Mouse (Mus musculus): ENCODE results near the gene Sco1.
"Not testable (repeated sequence)": the region's sequence is repeated elsewhere in the genome, so short reads cannot be mapped to it uniquely, and the experiment has no call there.

Sco1 gene

GRCm38 (mm10) chr11:67085489-67085888 lies 33.0 kb downstream of the Sco1 start:
- peak; percentile 43 to 77 for DNase-seq (ENCODE audit: low spot score in 2 of 2)

GRCm38 (mm10) chr11:67086467-67087164 lies 34.1 kb downstream of the Sco1 start:
- DNase-seq (ENCODE audit: low spot score in 2 of 2) = no peak

DNA sequence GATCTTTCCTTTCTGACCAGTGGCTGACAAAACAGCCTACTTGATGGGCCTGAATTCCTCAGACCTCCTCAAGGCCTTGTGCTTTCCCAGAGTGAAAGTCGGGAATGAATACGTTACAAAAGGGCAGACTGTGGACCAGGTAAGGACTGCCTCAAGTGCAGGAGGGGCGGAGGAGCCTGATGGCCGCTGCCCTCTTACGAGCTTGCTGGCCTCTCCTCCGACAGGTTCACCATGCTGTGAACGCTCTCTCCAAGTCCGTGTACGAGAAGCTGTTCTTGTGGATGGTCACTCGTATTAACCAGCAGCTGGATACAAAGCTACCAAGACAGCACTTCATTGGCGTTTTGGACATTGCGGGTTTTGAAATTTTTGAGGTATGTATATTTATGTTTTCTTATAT lies 34.8 kb downstream of the Sco1 start:
- no peak for DNase-seq (ENCODE audit: low spot score in 2 of 2)

DNA sequence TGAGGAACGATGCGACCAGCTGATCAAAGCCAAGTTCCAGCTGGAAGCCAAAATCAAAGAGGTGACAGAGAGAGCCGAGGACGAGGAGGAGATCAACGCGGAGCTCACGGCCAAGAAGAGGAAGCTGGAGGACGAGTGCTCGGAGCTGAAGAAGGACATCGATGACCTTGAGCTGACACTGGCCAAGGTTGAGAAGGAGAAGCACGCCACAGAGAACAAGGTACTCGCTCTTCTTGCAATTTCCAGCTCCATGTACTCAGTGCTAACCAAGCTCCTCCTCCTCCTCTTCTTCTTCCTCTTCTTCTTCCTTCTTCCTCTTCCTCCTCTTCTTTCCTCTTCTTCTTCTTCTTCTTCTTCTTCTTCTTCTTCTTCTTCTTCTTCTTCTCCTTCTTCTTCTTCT lies 39.9 kb downstream of the Sco1 start:
- not testable (repeated sequence) for DNase-seq (ENCODE audit: low spot score in 2 of 2)

GRCm38 (mm10) chr11:67093201-67093600 lies 40.7 kb downstream of the Sco1 start:
- DNase-seq (ENCODE audit: low spot score in 2 of 2) = no peak

- no peak for DNase-seq (ENCODE audit: low spot score in 2 of 2)
Measured at GRCm38 (mm10) chr11:67093652-67094051, 41.2 kb downstream of the Sco1 start.

DNA sequence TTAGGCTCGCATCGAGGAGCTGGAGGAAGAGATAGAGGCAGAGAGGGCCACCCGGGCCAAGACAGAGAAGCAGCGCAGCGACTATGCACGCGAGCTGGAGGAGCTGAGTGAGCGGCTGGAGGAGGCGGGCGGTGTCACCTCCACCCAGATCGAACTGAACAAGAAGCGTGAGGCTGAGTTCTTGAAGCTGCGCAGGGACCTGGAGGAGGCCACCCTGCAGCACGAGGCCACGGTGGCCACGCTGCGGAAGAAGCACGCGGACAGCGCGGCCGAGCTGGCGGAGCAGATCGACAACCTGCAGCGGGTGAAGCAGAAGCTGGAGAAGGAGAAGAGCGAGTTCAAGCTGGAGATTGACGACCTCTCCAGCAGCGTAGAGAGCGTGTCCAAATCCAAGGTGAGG lies 42.0 kb downstream of the Sco1 start:
- no peak for DNase-seq (ENCODE audit: low spot score in 2 of 2)

DNA sequence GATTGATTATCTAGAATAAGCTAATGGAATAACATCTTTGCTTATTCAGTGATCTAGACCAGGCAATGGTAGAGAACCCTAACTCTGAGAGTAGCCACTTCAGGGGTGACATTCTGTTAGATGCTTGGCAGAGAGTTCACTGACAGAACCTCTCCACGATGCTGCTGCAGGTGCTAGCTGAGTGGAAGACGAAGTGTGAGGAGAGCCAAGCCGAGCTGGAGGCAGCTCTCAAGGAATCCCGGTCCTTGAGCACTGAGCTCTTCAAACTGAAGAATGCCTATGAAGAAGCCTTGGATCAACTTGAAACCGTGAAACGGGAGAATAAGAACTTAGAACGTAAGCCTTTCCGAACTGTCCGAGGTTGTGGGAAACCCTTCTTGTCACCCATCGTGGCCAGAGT lies 45.2 kb downstream of the Sco1 start:
- no peak for DNase-seq (ENCODE audit: low spot score in 2 of 2)

DNA sequence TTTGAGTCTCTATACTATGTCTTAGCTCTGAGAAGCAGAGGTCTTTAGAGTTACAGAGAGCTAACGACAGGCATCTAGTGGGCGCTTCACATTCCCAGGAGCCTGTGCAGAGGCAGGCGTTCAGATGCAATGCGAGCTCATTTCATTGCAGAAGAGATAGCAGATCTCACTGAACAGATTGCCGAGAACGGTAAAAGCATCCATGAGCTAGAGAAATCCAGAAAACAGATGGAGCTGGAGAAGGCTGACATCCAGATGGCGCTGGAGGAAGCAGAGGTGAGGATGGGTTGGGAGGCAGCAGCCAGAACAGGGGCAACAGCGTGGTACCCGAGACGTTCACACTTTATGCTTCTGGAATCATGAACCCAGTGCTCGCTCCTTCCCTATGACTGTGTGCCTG lies 46.0 kb downstream of the Sco1 start:
- no peak for DNase-seq (ENCODE audit: low spot score in 2 of 2)

GRCm38 (mm10) chr11:67099241-67099640 lies 46.8 kb downstream of the Sco1 start:
- no peak for DNase-seq (ENCODE audit: low spot score in 2 of 2)

DNA sequence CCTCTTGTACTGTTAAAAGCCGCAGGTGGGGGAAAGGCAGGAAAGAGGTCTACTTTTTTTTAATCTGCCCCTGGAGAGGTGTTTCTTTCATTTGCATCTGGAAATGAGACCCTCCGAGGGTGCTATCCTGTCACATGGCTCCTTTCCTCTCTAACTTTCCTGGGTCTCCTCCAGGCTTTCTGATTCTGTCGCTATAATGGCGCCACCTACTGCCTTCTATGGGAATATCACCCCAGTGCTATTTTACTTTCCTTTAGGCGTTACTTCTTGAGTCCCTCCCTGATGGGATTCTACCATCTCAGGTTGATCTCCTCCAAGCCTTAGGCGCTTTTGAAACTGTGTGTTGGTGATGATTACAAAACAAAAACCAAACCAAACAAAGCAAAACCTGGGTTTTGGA lies 47.7 kb downstream of the Sco1 start:
- DNase-seq (ENCODE audit: low spot score in 2 of 2) = no peak

DNA sequence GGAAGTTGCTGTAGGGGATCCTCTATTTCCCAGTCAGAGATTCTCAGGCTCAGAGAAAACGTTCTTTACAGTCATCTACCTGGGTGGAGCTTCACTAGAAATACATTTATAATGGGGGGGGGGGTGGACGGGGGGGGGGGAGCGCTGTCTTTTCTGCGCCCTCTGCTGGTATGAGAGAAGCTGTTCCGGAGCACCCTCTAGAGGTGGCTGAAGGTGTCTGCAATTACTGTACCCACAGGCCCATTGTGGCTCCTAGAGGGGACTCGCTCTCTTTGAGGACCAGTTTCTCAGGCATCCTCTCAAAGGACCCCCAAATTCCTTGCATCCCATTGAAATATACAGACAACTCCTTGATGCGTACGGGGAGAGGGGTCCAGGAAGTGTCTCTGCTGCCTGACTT lies 49.2 kb downstream of the Sco1 start:
- peak in 1 of 2 experiments; percentile 53 for DNase-seq (ENCODE audit: low spot score in 2 of 2)

DNA sequence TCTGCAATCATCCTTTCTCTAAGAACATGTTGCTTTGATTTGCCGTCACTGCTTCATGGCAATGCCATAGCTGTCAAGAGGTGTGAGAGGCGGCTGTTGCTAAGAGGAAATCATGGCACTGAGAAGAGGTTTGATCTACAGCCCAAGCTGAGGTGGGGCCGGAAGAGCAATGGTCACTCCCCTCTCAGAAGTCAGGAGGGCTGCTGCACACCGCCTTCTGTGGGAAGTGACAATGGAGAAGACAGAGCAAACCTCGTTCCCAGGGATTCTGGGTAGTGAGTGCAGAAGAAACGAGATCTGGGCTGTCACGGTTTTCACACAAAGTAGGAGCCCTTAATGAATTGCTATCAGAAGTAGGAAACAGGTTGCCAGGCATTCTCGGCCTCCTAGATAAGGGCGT lies 50.8 kb downstream of the Sco1 start:
- no peak for DNase-seq (ENCODE audit: low spot score in 2 of 2)

DNA sequence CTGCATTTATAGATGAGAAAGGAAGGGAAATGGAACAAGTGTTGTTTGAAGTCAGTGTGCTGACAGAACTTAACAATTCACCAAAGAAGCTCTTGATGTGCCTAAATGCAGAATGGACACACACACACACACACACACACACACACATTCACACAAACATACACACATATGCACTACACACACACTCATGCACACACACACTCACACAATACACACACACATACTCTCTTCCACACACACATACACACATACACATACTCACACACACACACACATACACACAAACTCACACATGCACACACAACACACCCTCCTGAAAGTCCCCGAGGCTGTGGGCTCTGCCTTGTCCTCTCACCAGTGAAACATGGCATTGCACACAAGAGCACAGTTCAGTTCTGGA lies 51.8 kb downstream of the Sco1 start:
- no peak for DNase-seq (ENCODE audit: low spot score in 2 of 2)

- DNase-seq (ENCODE audit: low spot score in 2 of 2) = no peak
Measured at GRCm38 (mm10) chr11:67104714-67105113, 52.2 kb downstream of the Sco1 start.

- DNase-seq (ENCODE audit: low spot score in 2 of 2) = no peak
Measured at GRCm38 (mm10) chr11:67105689-67106088, 53.2 kb downstream of the Sco1 start.

DNA sequence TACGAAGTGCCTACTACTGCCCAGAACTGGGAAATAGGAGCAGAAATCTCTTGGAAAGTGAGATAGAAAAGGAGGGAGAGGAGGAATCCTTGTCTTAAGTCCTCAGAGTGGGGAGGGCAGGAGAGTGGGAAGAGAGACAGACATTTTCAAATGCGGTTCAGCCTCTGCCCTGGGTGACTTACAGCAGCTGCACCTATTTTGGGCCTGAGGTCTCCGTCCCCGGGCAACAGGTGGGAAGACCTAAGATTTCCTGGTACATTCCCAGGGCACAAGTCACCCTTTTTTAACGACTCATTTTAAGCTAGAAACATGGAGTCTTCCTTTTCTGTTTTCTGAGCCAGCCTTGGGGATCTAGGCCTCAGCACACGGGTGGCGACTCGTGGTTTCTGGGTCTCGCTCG lies 54.5 kb downstream of the Sco1 start:
- DNase-seq (ENCODE audit: low spot score in 2 of 2) = no peak

DNA sequence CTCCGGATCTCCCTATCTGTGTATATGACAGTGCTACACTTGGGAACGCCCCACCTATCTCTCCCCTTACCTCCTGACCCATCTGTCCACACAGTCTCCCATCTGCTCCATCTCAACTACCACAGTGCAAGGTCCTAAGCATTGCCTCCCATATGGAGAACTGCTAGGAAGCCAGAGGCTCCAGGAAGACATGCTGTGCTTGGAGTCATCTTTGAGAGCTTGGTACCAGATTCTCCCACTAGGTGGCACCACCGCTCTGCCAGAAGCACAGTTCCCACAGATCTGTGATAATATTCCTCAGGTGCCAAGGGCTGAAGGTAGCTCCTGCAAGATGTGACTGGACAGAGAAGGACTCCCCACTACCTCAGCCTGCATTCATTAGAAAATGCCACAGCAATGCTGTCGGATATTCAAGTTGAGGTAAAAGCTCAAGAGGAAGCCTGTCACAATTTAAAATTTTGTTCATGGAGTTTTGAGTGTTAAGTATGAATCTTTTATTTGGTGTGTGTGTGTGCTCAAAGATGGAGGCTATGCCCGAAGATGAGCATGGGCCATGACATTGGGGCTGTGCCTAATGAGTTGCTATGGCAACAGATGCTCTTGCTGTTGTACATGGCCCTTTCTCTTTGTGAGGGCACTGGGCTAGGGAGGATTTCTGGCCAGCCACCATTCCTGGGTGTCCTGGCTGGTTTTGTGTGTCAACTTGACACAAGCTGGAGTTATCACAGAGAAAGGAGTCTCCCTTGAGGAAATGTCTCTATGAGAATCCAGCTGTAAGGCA lies 57.9 kb downstream of the Sco1 start:
- DNase-seq (ENCODE audit: low spot score in 2 of 2) = peak; percentile 25 to 59

GRCm38 (mm10) chr11:67112019-67112850 lies 59.8 kb downstream of the Sco1 start:
- peak; percentile 47 to 78 for DNase-seq (ENCODE audit: low spot score in 2 of 2)

GRCm38 (mm10) chr11:67112851-67113202 lies 60.4 kb downstream of the Sco1 start:
- DNase-seq (ENCODE audit: low spot score in 2 of 2) = peak; percentile 42 to 75

DNA sequence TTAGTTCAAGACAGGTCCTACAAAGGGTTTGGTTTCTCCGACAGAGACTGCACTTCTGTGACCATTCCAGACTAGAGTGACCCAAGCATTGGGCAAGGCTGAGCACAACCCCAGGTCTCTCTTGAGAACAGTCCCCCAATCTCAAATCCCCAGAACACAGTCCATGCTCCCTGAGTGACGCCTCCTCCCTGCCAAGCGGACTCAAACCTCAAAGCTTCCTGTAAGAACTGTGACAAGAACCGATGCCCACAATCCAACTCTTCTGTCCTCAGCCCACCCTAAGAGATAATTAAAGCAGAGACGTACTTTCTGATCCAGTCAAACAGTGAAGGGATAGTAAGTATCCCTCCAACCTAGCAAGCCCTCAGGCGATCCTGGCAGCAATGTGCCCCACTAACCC lies 60.9 kb downstream of the Sco1 start:
- DNase-seq (ENCODE audit: low spot score in 2 of 2) = no peak

GRCm38 (mm10) chr11:67114261-67114660 lies 61.8 kb downstream of the Sco1 start:
- no peak for DNase-seq (ENCODE audit: low spot score in 2 of 2)

GRCm38 (mm10) chr11:67114901-67115300 lies 62.4 kb downstream of the Sco1 start:
- DNase-seq (ENCODE audit: low spot score in 2 of 2) = no peak
